Comparison of ENCODE assay signal across 25 mouse cellular contexts in genomic region chr4:44947464-44947863, GRCm38 (mm10). TPM values are rescaled to one million over a fixed set of nuclear protein-coding genes. Genes with fewer than 3 reads are reported as not detected.
A peak's percentile ranks its signal among the peaks of the same experiment; 100 is the strongest.
DNase-seq lines count a peak whose midpoint lies in the region; ATAC-seq and TF ChIP-seq lines count a peak whose summit lies in the region.
"Had no signal": no experiment of that assay in that cellular context is flagged by ENCODE, and none has a peak within 500 bp of the region (broad histone marks: within the 10 kb centered on the region; RNA-seq: fewer than 3 reads in every experiment).

No protein-coding gene starts in this region.

- no peak overlapping the region for H3K4me2 ChIP-seq in kidney, embryonic 15.5 days
- H3K4me2 ChIP-seq in kidney, postnatal 0 days (ENCODE audit: low read length) = no peak overlapping the region
- H3K4me2 ChIP-seq: embryonic facial prominence, embryonic 13.5 days; embryonic facial prominence, embryonic 15.5 days; forebrain, embryonic 12.5 days had no signal

- no peak for TF ChIP-seq CTCF in kidney, postnatal 0 days (IDR thresholded peaks at IDR 0.05; ENCODE audit: low read depth)

- H3K27ac ChIP-seq in kidney, embryonic 15.5 days = no peak overlapping the region; the same call in 1 of the 2 replicates
- H3K27ac ChIP-seq in kidney, postnatal 0 days = no peak overlapping the region
- H3K27ac ChIP-seq in ES-E14 (ENCODE audit: insufficient read depth, low read depth, low read length, poor library complexity, severe bottlenecking) = peak overlapping the region; percentile 20; the same call in 1 of the 2 replicates
- H3K27ac ChIP-seq: embryonic facial prominence, embryonic 13.5 days; embryonic facial prominence, embryonic 15.5 days; forebrain, embryonic 10.5 days; forebrain, embryonic 12.5 days had no signal

- in situ Hi-C loops in ES-E14 (cut with MboI; ENCODE audit: low sequenced_read_pairs in 2 of 2, unreplicated experiment in 2 of 2) = no loop called here

- H3K9me3 ChIP-seq in kidney, embryonic 15.5 days (replicated peaks) = no peaks in the 10 kb centered on the region
- H3K9me3 ChIP-seq in kidney, postnatal 0 days (replicated peaks; ENCODE audit: low read length) = no peaks in the 10 kb centered on the region
- no peaks in the 10 kb centered on the region for H3K9me3 ChIP-seq in ES-E14 (ENCODE audit: control insufficient read depth, insufficient read depth, low read depth, low read length)
- H3K9me3 ChIP-seq: embryonic facial prominence, embryonic 13.5 days; embryonic facial prominence, embryonic 15.5 days; forebrain, embryonic 10.5 days; forebrain, embryonic 12.5 days had no signal

- no peak overlapping the region for H3K4me3 ChIP-seq in kidney, embryonic 15.5 days (replicated peaks)
- no peak overlapping the region for H3K4me3 ChIP-seq in kidney, postnatal 0 days (replicated peaks; ENCODE audit: low read depth, low read length)
- no peak overlapping the region for H3K4me3 ChIP-seq in ES-E14 (ENCODE audit: insufficient read depth in 1 of 2, low read depth in 1 of 2, low read length in 2 of 2, poor library complexity in 1 of 2, severe bottlenecking in 1 of 2)
- H3K4me3 ChIP-seq: embryonic facial prominence, embryonic 13.5 days; embryonic facial prominence, embryonic 15.5 days; erythroblast, embryonic 14.5 days; forebrain, embryonic 10.5 days; forebrain, embryonic 12.5 days had no signal

- intact Hi-C loops in heart, postnatal 10 days (cut with DNase I) = no loop called here

- no peaks in the 10 kb centered on the region for H3K36me3 ChIP-seq in kidney, embryonic 15.5 days
- no peaks in the 10 kb centered on the region for H3K36me3 ChIP-seq in kidney, postnatal 0 days (ENCODE audit: insufficient read depth, low read length)
- H3K36me3 ChIP-seq in ES-E14 (ENCODE audit: control insufficient read depth, insufficient read depth, low read length, poor library complexity, severe bottlenecking) = no peaks in the 10 kb centered on the region
- H3K36me3 ChIP-seq: embryonic facial prominence, embryonic 13.5 days; embryonic facial prominence, embryonic 15.5 days; forebrain, embryonic 10.5 days; forebrain, embryonic 12.5 days had no signal

- ATAC-seq in kidney, embryonic 15.5 days (replicated peaks; ENCODE audit: low FRiP score) = peak; percentile 63; the same call in 1 of the 2 replicates
- no peak for ATAC-seq in kidney, postnatal 0 days (replicated peaks; ENCODE audit: low FRiP score, low read depth)
- ATAC-seq: forebrain, embryonic 14.5 days; forebrain, embryonic 16.5 days had no signal

- 74% methylated on average over 5 of the region's 5 CpGs for WGBS in kidney, embryonic 15.5 days
- 76% methylated on average over 5 of the region's 5 CpGs for WGBS in kidney, postnatal 0 days

- H3K4me1 ChIP-seq in kidney, embryonic 15.5 days = peaks cover 4% of the 10 kb centered on the region; the same call in 1 of the 2 replicates
- H3K4me1 ChIP-seq in kidney, postnatal 0 days (replicated peaks; ENCODE audit: insufficient read depth, low read length) = no peaks in the 10 kb centered on the region
- H3K4me1 ChIP-seq in ES-E14 (ENCODE audit: control insufficient read depth in 2 of 2, insufficient read depth in 2 of 2, low read length in 2 of 2, poor library complexity in 1 of 2) = peaks cover 10 to 17% of the 10 kb centered on the region in 2 experiments
- H3K4me1 ChIP-seq: embryonic facial prominence, embryonic 13.5 days; embryonic facial prominence, embryonic 15.5 days; forebrain, embryonic 10.5 days had no signal

- peak; percentile 11 to 21 for DNase-seq in kidney, adult 8-10 months
- no peak for DNase-seq in kidney, postnatal 25 days
- DNase-seq in kidney, adult 11 months = no peak
- peak; percentile 18 for DNase-seq in kidney, postnatal 0 days (ENCODE audit: low spot score)
- no peak for DNase-seq in kidney, adult 18-20 months
- no peak for DNase-seq in ES-E14 (ENCODE audit: low read depth, low spot score)
- DNase-seq in heart, postnatal 10 days = no peak
- DNase-seq: adrenal gland, adult 2 months; adrenal gland, postnatal 10 days; adrenal gland, postnatal 25 days; cerebellum, adult 11 months; cerebellum, adult 18-20 months; cerebellum, adult 8-10 months; cerebellum, adult 9-11 months; cerebellum, postnatal 14 days; cerebellum, postnatal 36 days; embryo, embryonic 11 days had no signal

- no peak overlapping the region for H3K9ac ChIP-seq in kidney, embryonic 15.5 days
- no peak overlapping the region for H3K9ac ChIP-seq in kidney, postnatal 0 days (ENCODE audit: low read depth, low read length)
- no peak overlapping the region for H3K9ac ChIP-seq in ES-E14 (ENCODE audit: insufficient read depth, low read depth, low read length, poor library complexity, severe bottlenecking)
- H3K9ac ChIP-seq: embryonic facial prominence, embryonic 13.5 days; embryonic facial prominence, embryonic 15.5 days; forebrain, embryonic 12.5 days had no signal

- H3K27me3 ChIP-seq in kidney, embryonic 15.5 days = no peaks in the 10 kb centered on the region
- no peaks in the 10 kb centered on the region for H3K27me3 ChIP-seq in kidney, postnatal 0 days (ENCODE audit: insufficient read depth, low read length)
- H3K27me3 ChIP-seq: embryonic facial prominence, embryonic 13.5 days; embryonic facial prominence, embryonic 15.5 days; forebrain, embryonic 12.5 days had no signal

TF ChIP-seq in ES-E14, 5 proteins besides CTCF, POLR2A, EP300 and RAD21:
- TF ChIP-seq MAFK (IDR thresholded peaks at IDR 0.05; ENCODE audit: insufficient read depth, low read depth, low read length) (no peak), ZC3H11A (IDR thresholded peaks at IDR 0.05; ENCODE audit: borderline replicate concordance, low read depth, low read length) (no peak), HCFC1 (IDR thresholded peaks at IDR 0.05; ENCODE audit: borderline replicate concordance, insufficient read depth, low read length) (no peak), ZNF384 (IDR thresholded peaks at IDR 0.05; ENCODE audit: low read depth, low read length) (no peak), CHD2 (IDR thresholded peaks at IDR 0.05; ENCODE audit: low read depth, low read length) (no peak)

RNA-seq across cellular contexts. Expression of gene Grhpr, which starts 33.7 kb away (rescaled TPM):
- polyA plus RNA-seq in kidney, embryonic 15.5 days (2015; fragmentation: Nextera tagmentation; extraction: Ambion mirVana) = 86.7 and 97.2 TPM in 2 replicates
- 131 and 148 TPM in 2 replicates for polyA plus RNA-seq in kidney, postnatal 0 days (2015; fragmentation: Nextera tagmentation; extraction: Ambion mirVana)
- total RNA-seq in ES-E14 (2012; rRNA removed) = 38.2 and 41.5 TPM in 2 replicates
- 10 to 100 TPM; 43.0 to 47.7 TPM for total RNA-seq in heart, postnatal 10 days (2021)

Comparison
In these comparisons a context has a peak if more than half of its experiments do, and no peak if none do; other contexts are left out.
1. DNase-seq: peak in kidney, adult 8-10 months (2 of 2) and kidney, postnatal 0 days (single experiment); none in kidney, postnatal 25 days (0 of 2), kidney, adult 11 months (single experiment), kidney, adult 18-20 months (single experiment), ES-E14 (single experiment) and heart, postnatal 10 days (0 of 2).